Mouse (Mus musculus) MEL (cell line): ENCODE measurements around the gene Fgfrl1. TPM values are rescaled to one million over a fixed set of nuclear protein-coding genes. Genes with fewer than 3 reads are reported as not detected.

Source experiments
- DNase-seq: peaks from one replicate; pipeline ENCODE4 v3.0.0; 2011; ENCODE audit warnings: low read depth, low spot score
- H3K27ac ChIP-seq: 2 replicates; pipeline ENCODE4 v1.5.1; 2012; ENCODE audit warnings: low read depth, mild to moderate bottlenecking, control low read depth, low read length, moderate library complexity; ENCODE audit not compliant: control insufficient read depth
- H3K27me3 ChIP-seq, 2 experiments: fragments of 150-350 bp in 1 of 2; sonication (generic) in 1 of 2; 2 replicates each; pipeline ENCODE4 v1.6.1; 2012; ENCODE audit warnings: low read length in 2 of 2, mild to moderate bottlenecking in 2 of 2, improper control_type of control experiment in 1 of 2, moderate library complexity in 1 of 2; ENCODE audit not compliant: insufficient read depth in 2 of 2, control insufficient read depth in 1 of 2
- H3K36me3 ChIP-seq, 2 experiments: 2 replicates each; pipeline ENCODE4 v1.6.1; 2012 to 2014; ENCODE audit warnings: low read length in 2 of 2, improper control_type of control experiment in 1 of 2, inconsistent platforms in 1 of 2, mild to moderate bottlenecking in 1 of 2; ENCODE audit not compliant: insufficient read depth in 2 of 2, control insufficient read depth in 1 of 2
- H3K4me1 ChIP-seq, 2 experiments: fragments of 150-350 bp in 1 of 2; sonication (generic) in 1 of 2; 2 replicates each; pipeline ENCODE4 v1.6.1; 2012; ENCODE audit warnings: low read length in 2 of 2, improper control_type of control experiment in 1 of 2, mild to moderate bottlenecking in 1 of 2; ENCODE audit not compliant: insufficient read depth in 2 of 2, control insufficient read depth in 1 of 2
- H3K4me3 ChIP-seq, 2 experiments: fragments of 150-350 bp in 1 of 2; sonication (generic) in 1 of 2; 2 replicates each; pipeline ENCODE4 v1.5.1; 2012; ENCODE audit warnings: low read depth in 2 of 2, low read length in 2 of 2, mild to moderate bottlenecking in 2 of 2, moderate library complexity in 2 of 2, control low read depth in 1 of 2, improper control_type of control experiment in 1 of 2; ENCODE audit not compliant: control insufficient read depth in 1 of 2, insufficient read depth in 1 of 2
- H3K79me2 ChIP-seq: 2 replicates; pipeline ENCODE4 v1.6.1; 2012; ENCODE audit warnings: mild to moderate bottlenecking, low read length, moderate library complexity; ENCODE audit not compliant: control insufficient read depth, poor library complexity, insufficient read depth
- H3K9ac ChIP-seq: 2 replicates; pipeline ENCODE4 v1.6.1; 2012; ENCODE audit warnings: low read depth, mild to moderate bottlenecking, control low read depth, low read length, moderate library complexity; ENCODE audit not compliant: control insufficient read depth, poor library complexity, severe bottlenecking
- H3K9me3 ChIP-seq: fragments of 150-350 bp; sonication (generic); replicated peaks from 2 replicates; pipeline ENCODE4 v1.6.1; 2012; ENCODE audit warnings: mild to moderate bottlenecking, low read length, improper control_type of control experiment, moderate library complexity; ENCODE audit not compliant: insufficient read depth
- BHLHE40 ChIP-seq: IDR thresholded peaks from 2 replicates; pipeline ENCODE4 v1.6.1; 2012; ENCODE audit warnings: low read depth, mild to moderate bottlenecking, inconsistent platforms, low read length, improper control_type of control experiment, borderline replicate concordance
- CHD1 ChIP-seq: IDR thresholded peaks from 2 replicates; pipeline ENCODE4 v1.6.1; 2012; ENCODE audit warnings: low read depth, mild to moderate bottlenecking, inconsistent platforms, low read length, improper control_type of control experiment
- CHD2 ChIP-seq: IDR thresholded peaks from 2 replicates; pipeline ENCODE4 v1.6.1; 2011; ENCODE audit warnings: low read length, improper control_type of control experiment
- CTCF ChIP-seq, 3 experiments: IDR thresholded peaks in 2 of 3; conservative IDR thresholded peaks in 1 of 3; 2 replicates each; pipeline ENCODE4 v1.5.1; 2011 to 2012; ENCODE audit warnings: low read length in 3 of 3, low read depth in 2 of 3, mild to moderate bottlenecking in 2 of 3, improper control_type of control experiment in 1 of 3, inconsistent platforms in 1 of 3, mixed read lengths in 1 of 3, moderate library complexity in 1 of 3; ENCODE audit not compliant: control insufficient read depth in 1 of 3, insufficient read depth in 1 of 3, poor library complexity in 1 of 3, severe bottlenecking in 1 of 3
- EP300 ChIP-seq, 2 experiments: IDR thresholded peaks; 2 replicates each; pipeline ENCODE4 v1.6.1; 2011; ENCODE audit warnings: improper control_type of control experiment in 2 of 2, low read length in 2 of 2, low read depth in 1 of 2, mild to moderate bottlenecking in 1 of 2
- ETS1 ChIP-seq: IDR thresholded peaks from 2 replicates; pipeline ENCODE4 v1.6.1; 2012; ENCODE audit warnings: low read depth, mild to moderate bottlenecking, inconsistent platforms, low read length, improper control_type of control experiment, moderate library complexity
- GABPA ChIP-seq: IDR thresholded peaks from 2 replicates; pipeline ENCODE4 v1.6.1; 2012; ENCODE audit warnings: low read depth, mild to moderate bottlenecking, inconsistent platforms, low read length, improper control_type of control experiment, moderate library complexity
- GATA1 ChIP-seq: IDR thresholded peaks from 2 replicates; pipeline ENCODE4 v1.6.1; 2011; ENCODE audit warnings: low read depth, low read length, improper control_type of control experiment
- HCFC1 ChIP-seq: IDR thresholded peaks from 2 replicates; pipeline ENCODE4 v1.6.1; 2012; ENCODE audit warnings: low read depth, mild to moderate bottlenecking, inconsistent platforms, low read length, improper control_type of control experiment, moderate library complexity
- JUND ChIP-seq: IDR thresholded peaks from 2 replicates; pipeline ENCODE4 v1.6.1; 2011; ENCODE audit warnings: low read depth, mild to moderate bottlenecking, improper control_type of control experiment, low read length
- KAT2A ChIP-seq: conservative IDR thresholded peaks from 2 replicates; pipeline ENCODE4 v1.6.1; 2012; ENCODE audit warnings: low read depth, low read length, improper control_type of control experiment, inconsistent platforms
- MAFK ChIP-seq: IDR thresholded peaks from 2 replicates; pipeline ENCODE4 v1.6.1; 2011; ENCODE audit warnings: low read depth, mild to moderate bottlenecking, low read length, improper control_type of control experiment, borderline replicate concordance
- MAX ChIP-seq: IDR thresholded peaks from 2 replicates; pipeline ENCODE4 v1.6.1; 2011; ENCODE audit warnings: low read length, improper control_type of control experiment
- MAZ ChIP-seq: IDR thresholded peaks from 2 replicates; pipeline ENCODE4 v1.6.1; 2012; ENCODE audit warnings: low read depth, mild to moderate bottlenecking, inconsistent platforms, low read length, improper control_type of control experiment
- MEF2A ChIP-seq: IDR thresholded peaks from 2 replicates; pipeline ENCODE4 v1.6.1; 2014; ENCODE audit warnings: low read depth, mild to moderate bottlenecking, inconsistent platforms, low read length, improper control_type of control experiment; ENCODE audit not compliant: poor library complexity, insufficient replicate concordance, severe bottlenecking; ENCODE audit errors: extremely low read depth
- MXI1 ChIP-seq: IDR thresholded peaks from 2 replicates; pipeline ENCODE4 v1.6.1; 2011; ENCODE audit warnings: mild to moderate bottlenecking, low read depth, low read length, improper control_type of control experiment
- MYB ChIP-seq: IDR thresholded peaks from 2 replicates; pipeline ENCODE4 v1.6.1; 2011; ENCODE audit warnings: mild to moderate bottlenecking, low read depth, low read length, improper control_type of control experiment
- MYC ChIP-seq: IDR thresholded peaks from 2 replicates; pipeline ENCODE4 v1.6.1; 2011; ENCODE audit warnings: low read depth, mild to moderate bottlenecking, low read length, improper control_type of control experiment, moderate library complexity
- NELFE ChIP-seq: IDR thresholded peaks from 2 replicates; pipeline ENCODE4 v1.6.1; 2011; ENCODE audit warnings: low read depth, low read length, improper control_type of control experiment
- NRF1 ChIP-seq: IDR thresholded peaks from 2 replicates; pipeline ENCODE4 v1.6.1; 2014; ENCODE audit warnings: low read depth, mild to moderate bottlenecking, inconsistent platforms, low read length, improper control_type of control experiment, moderate library complexity; ENCODE audit not compliant: poor library complexity, insufficient read depth, severe bottlenecking
- POLR2AphosphoS2 ChIP-seq: IDR thresholded peaks from 2 replicates; pipeline ENCODE4 v1.6.1; 2011; ENCODE audit warnings: low read length, improper control_type of control experiment
- POLR2AphosphoS5 ChIP-seq: IDR thresholded peaks from 2 replicates; pipeline ENCODE4 v1.6.1; 2012; ENCODE audit warnings: low read depth, borderline replicate concordance, mild to moderate bottlenecking, inconsistent platforms, low read length, moderate library complexity, mixed read lengths
- RCOR1 ChIP-seq: IDR thresholded peaks from 2 replicates; pipeline ENCODE4 v1.6.1; 2012; ENCODE audit warnings: low read depth, mild to moderate bottlenecking, inconsistent platforms, low read length, improper control_type of control experiment
- SIN3A ChIP-seq: IDR thresholded peaks from 2 replicates; pipeline ENCODE4 v1.6.1; 2012; ENCODE audit warnings: low read length, improper control_type of control experiment, inconsistent platforms
- SMC3 ChIP-seq: IDR thresholded peaks from 2 replicates; pipeline ENCODE4 v1.6.1; 2011; ENCODE audit warnings: low read depth, low read length, improper control_type of control experiment
- TAL1 ChIP-seq: IDR thresholded peaks from 2 replicates; pipeline ENCODE4 v1.6.1; 2012; ENCODE audit warnings: mild to moderate bottlenecking, inconsistent platforms, low read length, moderate library complexity, mixed read lengths
- TBP ChIP-seq: IDR thresholded peaks from 2 replicates; pipeline ENCODE4 v1.8.0; 2011; ENCODE audit warnings: low read depth, low read length, improper control_type of control experiment
- TCF12 ChIP-seq: IDR thresholded peaks from 2 replicates; pipeline ENCODE4 v1.6.1; 2014; ENCODE audit warnings: low read depth, mild to moderate bottlenecking, inconsistent platforms, low read length, improper control_type of control experiment, moderate library complexity
- USF1 ChIP-seq: IDR thresholded peaks from 2 replicates; pipeline ENCODE4 v1.6.1; 2014; ENCODE audit warnings: low read depth, mild to moderate bottlenecking, inconsistent platforms, low read length, improper control_type of control experiment, moderate library complexity
- USF2 ChIP-seq, 2 experiments: IDR thresholded peaks; 2 replicates each; pipeline ENCODE4 v1.6.1; 2011 to 2012; ENCODE audit warnings: improper control_type of control experiment in 2 of 2, low read length in 2 of 2, borderline replicate concordance in 1 of 2, inconsistent platforms in 1 of 2, low read depth in 1 of 2, mild to moderate bottlenecking in 1 of 2; ENCODE audit not compliant: insufficient read depth in 1 of 2
- ZC3H11A ChIP-seq: IDR thresholded peaks from 2 replicates; pipeline ENCODE4 v1.6.1; 2012; ENCODE audit warnings: low read depth, mild to moderate bottlenecking, inconsistent platforms, low read length, improper control_type of control experiment
- ZKSCAN1 ChIP-seq: IDR thresholded peaks from 2 replicates; pipeline ENCODE4 v1.6.1; 2012; ENCODE audit warnings: low read depth, mild to moderate bottlenecking, inconsistent platforms, low read length, improper control_type of control experiment, moderate library complexity
- ZMIZ1 ChIP-seq: IDR thresholded peaks from 2 replicates; pipeline ENCODE4 v1.6.1; 2012; ENCODE audit warnings: low read depth, mild to moderate bottlenecking, inconsistent platforms, low read length, improper control_type of control experiment, moderate library complexity
- ZNF384 ChIP-seq: IDR thresholded peaks from 2 replicates; pipeline ENCODE4 v1.6.1; 2012; ENCODE audit warnings: low read depth, mild to moderate bottlenecking, inconsistent platforms, low read length, improper control_type of control experiment
- polyA plus RNA-seq, 2 experiments: library from polyadenylated mRNA; stranded (reverse) in 1 of 2; unstranded in 1 of 2; fragments of >175 nt in 1 of 2; fragments of >200 nt in 1 of 2; gene quantifications; 2 replicates each; pipeline versions ENCODE4 v1.2.1 to v1.2.4; 2012; ENCODE audit warnings: low replicate concordance in 2 of 2, low read depth in 1 of 2; ENCODE audit not compliant: insufficient read length in 2 of 2, insufficient read depth in 1 of 2, missing spikeins in 1 of 2
- total RNA-seq: library from RNA; depleted of rRNA; stranded (reverse); fragments of 300-350 nt; gene quantifications from 2 replicates; pipeline ENCODE4 v1.2.3, GENCODE M21; 2012

Fgfrl1 gene
- total and polyA plus RNA-seq, 3 experiments: 16.0 to 27.3 TPM; not detected in 1

DNA sequence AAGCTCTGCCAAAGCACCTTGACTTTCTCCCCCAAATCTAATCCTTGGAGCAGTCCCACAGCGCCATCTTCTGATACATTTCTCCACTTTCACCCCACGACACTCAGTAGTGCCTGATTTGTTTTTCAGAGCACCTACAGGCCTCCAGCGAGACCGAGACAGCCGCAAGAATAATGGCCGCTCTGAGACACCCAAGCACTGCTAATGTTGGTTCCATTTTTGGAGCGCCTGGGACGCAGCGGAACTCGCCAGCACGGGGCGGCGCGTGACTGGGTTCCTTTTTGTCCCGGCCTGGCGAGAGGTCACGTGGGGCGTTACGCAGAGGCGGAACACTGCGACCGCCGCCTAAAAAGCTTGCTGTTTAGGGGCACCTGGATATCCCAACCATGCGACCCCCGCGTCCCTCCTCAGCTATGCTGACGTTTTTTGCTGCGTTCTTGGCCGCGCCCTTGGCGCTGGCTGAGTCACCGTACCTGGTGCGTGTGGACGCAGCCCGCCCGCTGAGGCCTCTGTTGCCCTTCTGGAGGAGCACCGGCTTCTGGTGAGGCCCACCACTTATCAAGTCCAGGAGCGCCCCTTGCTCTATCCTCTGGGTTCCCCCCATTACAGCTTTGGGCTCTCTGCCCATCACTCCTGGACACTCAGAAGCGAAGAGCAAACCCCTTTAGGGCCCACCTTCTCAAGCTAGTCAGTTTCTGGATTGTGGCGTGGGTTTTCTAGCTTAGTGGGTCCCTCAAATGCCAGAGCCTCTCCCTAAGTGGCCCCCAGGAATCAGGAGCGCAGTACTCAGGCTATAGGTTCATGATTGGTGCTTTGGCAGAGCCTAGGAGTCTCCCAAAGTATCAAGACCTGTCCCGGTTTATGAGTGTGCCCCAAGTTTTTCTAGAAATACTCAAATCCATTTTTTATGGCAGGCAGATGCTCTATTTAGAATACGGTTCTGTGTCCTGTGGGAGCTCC lies 22.9 kb upstream of the Fgfrl1 start, which contains the start of gene Dgkq:
Gene Dgkq, minus strand, starts transcription at position 696 of the 960 bp plus-strand sequence.
- Histone ChIP-seq H3K36me3 (peaks cover 2 to 19% of the 10 kb centered on the region in 2 experiments; a peak in 3 of 4 replicates), H3K9me3 (no peaks in the 10 kb centered on the region), H3K27ac (peak within 1 kb of the TSS; percentile 95), H3K4me3 (peak within 1 kb of the TSS; percentile 60 to 79), H3K4me1 (peaks cover 15 to 30% of the 10 kb centered on the region in 2 experiments), H3K9ac (peak within 1 kb of the TSS; percentile 88), H3K79me2 (peaks cover 20% of the 10 kb centered on the region), H3K27me3 (no peaks in the 10 kb centered on the region)
- peak; percentile 92 for DNase-seq
- TF ChIP-seq USF1 (peak; percentile 99), MEF2A (no peak), ZNF384 (no peak), SIN3A (peak; percentile 63), POLR2AphosphoS5 (peak; percentile 43; the same call in 1 of the 2 replicates), KAT2A (no peak), POLR2AphosphoS2 (peak; percentile 93), NELFE (peak; percentile 61), MYB (no peak), ZC3H11A (no peak), USF2 (IDR thresholded peaks at IDR 0.05; ENCODE audit: borderline replicate concordance in 1 of 2, insufficient read depth in 1 of 2, low read depth in 1 of 2, low read length in 2 of 2) (peak; percentile 62 to 88; a peak in 3 of 4 replicates), HCFC1 (peak; percentile 67), EP300 (IDR thresholded peaks at IDR 0.05; ENCODE audit: low read depth in 1 of 2, low read length in 2 of 2) (0 out of 4 replicates have a peak, but pooled peaks of 1 of the 2 experiments have one; percentile 26), TBP (peak; percentile 49; the same call in 1 of the 2 replicates), TAL1 (no peak), ETS1 (peak; percentile 43), GATA1 (no peak), BHLHE40 (peak; percentile 94), MXI1 (peak; percentile 64), NRF1 (no peak), ZKSCAN1 (peak; percentile 13; the same call in 1 of the 2 replicates), CHD1 (no peak), ZMIZ1 (peak; percentile 81), SMC3 (peak; percentile 56), GABPA (no peak), RCOR1 (peak; percentile 15; the same call in 1 of the 2 replicates), TCF12 (0 out of 2 replicates have a peak, but pooled peaks have one; percentile 43), CHD2 (peak; percentile 6; the same call in 1 of the 2 replicates), MAFK (no peak), JUND (no peak), MAX (peak; percentile 90), CTCF (IDR thresholded peaks at IDR 0.05 in 2 of 3, conservative IDR thresholded peaks at IDR 0.05 in 1 of 3; ENCODE audit: control insufficient read depth in 1 of 3, insufficient read depth in 1 of 3, low read depth in 2 of 3, low read length in 3 of 3, poor library complexity in 1 of 3, severe bottlenecking in 1 of 3) (peak; percentile 45 to 77 (median 47)), MAZ (no peak), MYC (no peak)
